Mouse (Mus musculus) heart, postnatal 25 days (tissue): ENCODE measurements at regions not wholly inside any gene's neighbourhood (a gene's known extent, or its start where the extent isn't known, plus 50 kb on each side); places are given as distances from the start of the nearest gene placed in this dataset.

Experiments
- DNase-seq: peaks from one replicate; pipeline ENCODE4 v3.0.0; 2022; ENCODE audit warnings: low spot score
- intact Hi-C: fragments of 180-260 bp; cut with DNase I; formaldehyde crosslinking; loops from one replicate; pipeline ENCODE4 v1.15.1; 2025

DNA sequence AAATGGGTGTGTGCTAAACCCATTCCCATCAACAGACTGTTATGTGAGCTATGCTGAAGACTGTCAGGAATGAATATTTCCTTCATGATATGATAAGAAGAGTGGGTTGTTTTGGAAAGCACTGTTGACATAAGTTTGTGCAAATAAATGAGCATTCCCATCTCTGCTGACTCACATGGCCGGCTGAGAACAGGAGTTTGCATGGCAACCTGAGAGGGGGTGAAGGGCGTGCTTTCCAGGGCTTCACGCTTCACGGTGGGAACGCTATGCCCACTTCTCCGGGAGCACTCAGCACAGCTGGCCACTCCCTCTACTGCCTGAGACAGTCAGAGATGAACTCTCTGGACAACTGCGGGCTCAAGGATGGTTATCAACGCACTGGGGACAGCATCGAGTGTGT is 348.9 kb upstream of the Slc24a5 start:
- DNase-seq, result no peak
- intact Hi-C loops, result no loop called here

DNA sequence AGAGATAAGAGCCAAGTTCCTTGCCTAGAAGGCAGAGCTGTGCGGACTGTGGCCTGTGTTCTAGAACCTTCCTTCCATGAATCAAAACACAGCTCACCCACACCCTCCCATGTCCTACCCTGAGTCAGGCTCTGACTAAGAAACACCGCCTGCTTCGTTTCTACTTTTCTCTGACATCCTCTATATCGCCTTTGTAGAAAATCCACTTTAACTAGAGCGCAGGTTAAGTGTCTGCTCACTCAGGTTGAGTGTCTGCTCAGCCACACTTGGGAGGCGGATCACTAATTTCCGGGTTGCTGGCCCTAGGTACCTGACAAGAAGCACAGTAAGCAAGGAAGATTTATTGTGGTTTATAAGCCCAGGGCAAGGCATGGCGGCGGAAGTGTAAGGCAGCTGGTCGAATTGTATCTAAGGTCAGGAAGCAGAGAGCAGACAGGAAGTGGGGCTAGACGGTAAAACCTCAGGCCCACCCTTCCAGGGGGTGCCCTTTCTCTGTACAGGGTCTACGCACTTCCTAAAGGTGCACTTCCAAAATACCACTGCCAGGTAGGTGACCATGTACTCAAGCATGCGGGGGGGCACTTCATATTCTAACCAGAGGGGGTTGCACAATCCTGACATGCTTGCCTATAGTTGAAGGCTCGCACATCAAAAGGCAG is 348.0 kb upstream of the Slc24a5 start:
- intact Hi-C loops, result no loop called here
- no peak for DNase-seq

DNA sequence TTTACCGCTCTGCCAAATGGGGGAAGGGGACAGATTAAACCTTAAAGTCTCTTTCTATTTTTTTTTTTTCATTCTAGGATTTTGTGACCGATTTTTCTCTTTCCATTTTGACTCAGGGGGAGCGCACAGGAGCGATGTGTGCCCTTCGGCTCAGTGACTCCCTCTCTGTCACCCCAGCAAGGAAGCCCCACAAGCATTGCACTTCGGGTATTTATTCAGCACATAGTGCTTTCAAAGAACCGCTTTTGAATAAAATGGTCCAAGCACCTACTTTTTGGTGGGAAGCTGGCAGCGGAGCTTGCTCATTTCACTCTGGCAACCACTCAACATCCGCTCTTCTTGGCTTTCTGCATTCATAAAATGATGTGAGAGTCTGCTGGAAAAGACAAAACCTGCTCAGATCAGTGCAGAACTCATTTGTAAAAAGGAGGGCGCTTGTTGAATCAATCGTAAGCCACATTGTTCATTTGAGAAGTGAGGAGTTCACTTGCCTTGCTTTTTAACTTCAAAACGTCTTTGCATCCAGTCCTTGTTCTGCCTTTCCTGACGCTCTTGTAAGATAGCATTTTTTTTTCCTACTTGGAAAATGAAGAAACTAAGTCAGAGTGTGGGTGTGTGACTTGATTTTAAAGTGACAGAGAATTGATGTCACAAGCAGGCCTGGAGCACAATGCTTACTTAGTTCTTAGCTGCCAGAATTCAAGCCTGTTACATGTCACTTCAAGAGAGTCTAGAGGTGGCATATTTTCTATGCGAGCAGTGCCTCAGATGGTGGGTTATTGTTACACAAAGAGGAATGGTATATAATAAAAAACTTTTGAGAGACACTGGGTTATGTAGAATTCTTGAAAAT is 347.1 kb upstream of the Slc24a5 start:
- DNase-seq, result no peak
- intact Hi-C loops, result no loop called here

DNA sequence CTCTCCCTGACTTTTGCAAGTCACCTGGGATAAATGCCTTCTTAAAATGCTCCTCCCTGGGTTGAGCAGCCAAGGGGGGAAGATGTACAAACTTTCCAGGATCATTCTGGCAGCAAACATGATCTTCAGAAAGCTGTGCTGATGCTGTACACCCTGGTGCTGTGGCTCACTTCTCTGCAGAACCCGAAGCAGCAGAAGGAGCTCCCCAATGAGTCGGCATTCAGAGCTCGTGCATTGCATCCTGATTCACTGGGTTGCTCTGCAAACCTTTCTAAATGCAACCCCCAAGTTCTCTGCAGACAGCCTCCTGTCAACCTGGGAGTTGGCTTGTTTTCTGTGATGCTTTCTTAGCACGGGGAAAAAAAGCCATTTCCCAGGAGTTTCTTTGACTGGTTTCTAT is 343.8 kb upstream of the Slc24a5 start:
- no peak for DNase-seq
- intact Hi-C loops, result no loop called here

DNA sequence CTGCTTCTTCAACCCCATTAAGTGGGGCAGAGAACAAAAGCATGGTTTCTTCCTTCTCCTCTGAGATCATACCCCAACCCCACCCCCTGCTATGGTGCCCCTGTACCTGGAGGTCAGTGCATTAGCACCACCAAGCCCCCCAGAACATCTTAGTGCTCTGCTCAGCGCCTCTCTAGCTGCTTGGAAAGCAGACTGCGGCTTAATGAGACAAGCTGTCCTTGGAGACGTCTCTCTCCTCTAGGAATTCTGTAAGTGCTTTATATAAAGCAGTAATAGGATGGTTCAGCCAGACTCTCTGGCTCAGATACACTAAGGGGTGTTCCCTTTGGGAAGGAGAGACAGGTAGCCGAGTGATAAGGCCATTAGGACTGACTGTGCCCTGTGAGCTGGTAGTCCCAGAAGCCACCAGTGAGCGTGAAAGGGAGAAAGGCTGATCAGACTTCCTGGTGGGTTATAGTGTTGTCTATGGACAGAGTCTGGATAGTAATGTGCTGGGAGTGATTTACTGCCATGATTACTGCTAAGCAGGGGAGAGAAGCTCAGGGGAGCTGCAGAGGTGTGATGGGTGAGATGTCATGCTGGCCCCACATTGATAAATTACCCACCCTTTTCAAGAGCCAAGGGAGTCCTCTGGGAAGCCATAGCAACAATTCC is 343.0 kb upstream of the Slc24a5 start:
- intact Hi-C loops, result no loop called here
- no peak for DNase-seq

DNA sequence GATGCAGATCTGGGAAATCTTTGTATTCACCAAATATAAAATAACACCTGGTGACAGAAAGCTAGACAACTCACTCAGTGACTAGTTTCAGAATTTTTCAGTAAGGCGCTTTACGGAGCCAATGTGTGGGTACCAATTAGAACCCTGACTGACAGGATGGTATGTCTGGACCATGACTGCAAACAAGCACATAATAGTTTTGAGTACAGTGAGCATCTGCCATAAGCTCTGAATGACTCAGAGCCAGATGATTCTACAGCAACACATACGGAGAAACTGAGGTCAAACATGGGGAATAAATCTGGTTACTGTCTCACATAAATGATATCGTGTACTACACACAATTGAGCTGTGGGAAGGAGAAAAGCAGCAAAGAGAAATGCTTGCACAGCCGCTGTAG is 339.9 kb upstream of the Slc24a5 start:
- intact Hi-C loops, result no loop called here
- DNase-seq, result no peak

DNA sequence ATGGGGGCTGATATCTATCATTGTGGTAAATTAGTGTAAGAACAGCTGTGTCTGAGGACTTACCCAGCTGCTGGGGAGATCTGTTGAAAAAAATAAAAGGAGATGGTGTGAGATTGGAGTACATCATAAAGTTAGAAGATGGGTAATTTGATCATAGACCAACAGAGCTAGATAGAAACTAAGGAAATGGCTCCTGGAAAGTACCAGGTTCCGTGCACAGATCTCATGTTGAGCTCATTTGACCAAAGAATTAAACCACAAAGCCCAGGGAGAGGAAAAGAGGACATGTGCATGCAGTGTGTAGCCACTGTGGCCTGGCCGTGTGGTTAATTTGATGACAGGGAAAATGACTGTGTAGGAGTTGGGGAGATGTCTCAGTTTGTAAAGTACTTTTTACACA is 335.3 kb upstream of the Slc24a5 start:
- intact Hi-C loops, result no loop called here
- no peak for DNase-seq

DNA sequence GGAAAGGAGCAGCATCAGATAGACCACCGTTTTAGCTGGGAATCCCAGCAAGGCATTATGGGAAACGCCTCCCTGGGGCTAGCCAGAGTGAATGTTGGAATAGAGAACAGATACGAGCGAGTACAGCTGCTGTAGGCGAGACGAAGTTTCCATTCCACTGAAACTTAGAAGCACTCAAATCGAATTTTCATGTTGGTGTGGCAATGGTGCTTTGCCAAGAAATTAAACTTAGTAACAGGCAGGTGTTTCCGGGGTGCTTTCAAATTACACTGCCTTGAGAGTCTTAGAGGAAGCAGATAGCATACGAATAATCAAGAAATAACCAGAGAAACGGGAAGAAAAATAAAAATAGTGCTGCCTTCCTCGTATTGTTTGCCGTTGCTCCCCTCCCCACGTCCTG is 327.1 kb upstream of the Slc24a5 start:
- DNase-seq, result no peak
- intact Hi-C loops, result no loop called here

DNA sequence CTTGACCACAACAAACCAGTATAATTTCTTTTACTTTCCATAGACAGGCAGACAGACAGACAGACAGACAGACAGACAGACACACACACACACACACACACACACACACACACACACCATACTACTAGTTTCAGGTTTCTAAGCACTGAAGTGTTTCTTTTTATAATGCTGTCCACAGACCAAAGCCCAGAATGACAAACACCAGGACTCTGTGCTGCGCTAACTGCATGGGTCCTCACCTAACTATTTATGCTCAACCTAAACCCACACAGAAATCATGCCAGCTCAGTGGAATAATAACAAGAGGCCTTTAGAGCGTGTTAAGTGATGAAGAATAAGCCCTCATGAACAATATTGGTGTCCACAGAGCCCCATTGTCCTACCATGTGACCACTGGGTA is 325.0 kb upstream of the Slc24a5 start:
- DNase-seq, result no peak
- intact Hi-C loops, result no loop called here

DNA sequence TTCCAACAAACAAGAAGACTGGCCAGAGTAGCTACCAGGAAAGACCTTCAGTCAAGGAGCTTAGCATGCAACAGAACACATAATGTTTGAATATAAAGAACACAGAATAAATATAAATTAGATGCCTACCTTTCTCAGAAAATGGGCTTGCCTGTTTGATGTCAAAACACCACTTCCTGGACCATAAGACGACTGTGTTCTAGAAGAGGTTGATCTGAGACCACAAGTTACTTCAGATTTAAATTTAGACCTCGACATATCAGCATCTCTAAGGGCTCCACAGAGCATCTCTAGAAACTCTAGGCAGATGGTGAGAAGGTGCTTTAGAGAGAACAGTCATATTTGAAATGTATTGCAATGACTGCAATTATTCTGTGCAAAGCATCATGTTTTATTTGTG is 322.9 kb upstream of the Slc24a5 start:
- intact Hi-C loops, result loop anchor here (5.0 kb wide), 1 partner anchor 133 kb away; no protein-coding TSS in a partner anchor

DNA sequence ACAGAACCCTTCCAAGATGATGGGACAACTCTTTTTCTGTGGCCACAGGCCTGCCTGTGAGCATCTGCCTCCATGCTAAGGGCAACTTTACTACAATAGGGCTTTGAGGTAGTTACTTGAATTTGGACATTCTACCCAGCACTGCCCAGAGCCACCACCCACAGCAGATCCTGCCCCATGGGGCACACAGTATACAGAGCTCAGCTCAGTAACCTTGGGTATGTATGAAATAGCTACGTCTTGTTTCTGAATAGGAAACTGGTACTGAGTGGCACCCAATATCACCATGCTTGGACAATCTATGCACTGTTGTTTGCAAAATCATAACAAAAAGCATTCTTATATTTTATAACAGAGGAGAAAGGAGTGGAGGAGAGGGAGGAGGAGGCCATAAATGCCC is 320.8 kb upstream of the Slc24a5 start:
- intact Hi-C loops, result loop anchor here (5.0 kb wide), 1 partner anchor 135 kb away; no protein-coding TSS in a partner anchor
- no peak for DNase-seq

More for the DNA sequence above, 322.9 kb upstream of the Slc24a5 start:
- DNase-seq, result no peak

DNA sequence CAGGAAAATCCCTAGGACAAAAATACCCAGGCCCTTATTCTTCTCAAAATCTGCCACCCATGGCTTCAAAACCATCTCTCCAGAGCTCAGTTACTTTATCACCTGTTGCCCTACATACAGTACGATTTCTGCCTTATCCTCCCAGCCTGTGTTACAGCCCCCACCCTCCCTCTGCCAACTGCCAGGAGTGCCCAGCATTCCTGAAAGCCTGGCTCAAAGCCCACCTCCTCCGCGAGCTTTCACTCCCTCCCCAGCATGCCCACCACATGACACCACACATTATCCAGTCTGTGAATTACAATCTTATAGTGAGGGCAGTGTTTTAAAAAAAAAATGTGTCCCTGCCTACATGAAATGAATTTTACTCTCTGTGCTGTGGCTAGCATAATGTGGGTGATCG is 320.3 kb upstream of the Slc24a5 start:
- intact Hi-C loops, result loop anchor here (5.0 kb wide), 1 partner anchor 135 kb away; no protein-coding TSS in a partner anchor
- peak; percentile 10 for DNase-seq

DNA sequence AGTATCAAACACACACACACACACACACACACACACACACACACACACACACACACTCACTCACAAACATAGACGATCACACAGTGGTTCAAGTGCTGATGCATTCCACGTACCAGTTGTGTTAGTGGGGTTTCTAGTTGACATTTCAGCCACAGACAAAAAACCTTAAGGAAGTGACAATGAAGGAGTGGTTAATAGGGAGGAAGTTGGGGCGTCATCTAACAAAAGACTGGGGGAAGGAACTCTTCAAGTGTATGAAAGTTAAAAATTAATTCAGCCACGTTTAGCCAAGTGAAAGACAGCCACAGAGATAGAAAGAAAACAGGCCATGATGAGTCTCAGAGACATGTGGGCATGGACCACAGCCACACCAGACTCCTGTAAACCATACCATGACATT is 316.1 kb upstream of the Slc24a5 start:
- intact Hi-C loops, result no loop called here
- DNase-seq, result no peak

DNA sequence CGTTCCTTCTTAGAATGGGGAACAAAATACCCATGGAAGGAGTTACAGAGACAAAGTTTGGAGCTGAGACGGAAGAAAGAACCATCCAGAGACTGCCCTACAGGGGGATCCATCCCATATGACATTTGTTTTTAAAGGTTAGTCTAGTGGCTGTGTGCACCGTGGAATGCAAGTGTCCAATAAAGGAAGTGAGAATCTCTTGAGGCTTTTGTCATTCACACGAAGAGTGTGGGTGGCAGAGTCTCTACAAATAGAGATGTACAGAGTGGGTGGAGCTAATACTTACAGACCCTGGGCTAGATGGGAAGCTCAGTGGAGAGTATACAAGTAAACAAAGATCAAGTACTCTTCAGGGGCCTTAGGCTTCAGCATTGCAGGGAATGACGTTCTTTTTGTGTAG is 314.2 kb upstream of the Slc24a5 start:
- DNase-seq, result no peak
- intact Hi-C loops, result no loop called here

DNA sequence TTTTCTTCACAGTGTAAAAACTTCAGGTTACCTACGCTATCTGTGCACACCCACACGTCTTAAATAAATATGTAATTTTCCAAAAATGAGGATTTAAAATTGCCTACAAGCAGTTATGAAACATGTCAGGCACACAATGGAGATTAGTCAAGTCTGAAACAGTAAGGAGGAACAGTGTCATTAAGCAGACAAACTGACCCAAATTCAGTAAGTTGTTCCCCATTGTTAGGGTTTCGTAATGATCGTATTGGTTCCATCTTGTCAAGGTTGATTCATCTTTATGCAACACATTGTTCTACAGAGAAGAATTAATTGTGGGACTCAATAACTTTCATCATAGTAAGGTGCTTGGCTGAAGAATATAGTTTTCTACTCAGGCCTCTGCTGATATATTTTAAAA is 312.7 kb upstream of the Slc24a5 start:
- DNase-seq, result no peak
- intact Hi-C loops, result no loop called here

DNA sequence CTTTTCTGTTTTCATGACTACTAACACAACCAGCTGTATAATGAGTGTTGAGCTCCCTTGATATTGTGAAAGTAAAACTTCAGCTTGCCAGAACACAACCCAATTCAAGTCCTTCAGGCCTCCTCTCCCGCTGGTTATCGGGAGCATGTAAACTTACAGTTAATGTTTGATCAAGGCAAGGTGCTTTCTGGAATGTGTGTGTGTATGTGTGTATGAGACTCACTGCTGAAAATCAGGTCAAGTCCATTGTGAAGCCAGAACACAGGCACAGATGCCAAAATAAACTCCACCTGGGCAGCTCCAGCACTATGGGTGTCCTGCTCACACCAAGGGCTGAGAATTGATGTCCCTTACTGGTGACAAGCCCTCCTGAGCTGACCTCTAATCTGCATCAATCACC is 308.9 kb upstream of the Slc24a5 start:
- intact Hi-C loops, result no loop called here
- no peak for DNase-seq

DNA sequence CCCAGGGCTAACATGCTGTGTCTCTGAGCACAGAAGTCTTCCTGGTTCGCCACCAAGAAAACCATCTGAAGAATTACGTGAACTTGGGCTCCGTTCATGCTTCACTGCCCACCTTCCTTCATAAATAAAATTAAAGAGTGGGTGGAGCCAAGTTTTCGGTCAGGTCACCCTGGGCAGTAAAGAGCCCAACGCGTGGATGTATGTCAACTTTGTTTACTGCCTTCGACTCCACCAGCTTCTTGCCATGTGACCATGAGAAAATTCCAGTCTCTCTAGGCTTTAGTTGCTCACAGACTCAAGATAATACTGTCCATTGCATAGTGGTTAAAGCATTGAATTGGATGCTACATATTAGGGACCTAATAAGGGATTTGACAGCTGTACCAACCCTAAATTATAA is 304.3 kb upstream of the Slc24a5 start:
- DNase-seq, result no peak
- intact Hi-C loops, result no loop called here

DNA sequence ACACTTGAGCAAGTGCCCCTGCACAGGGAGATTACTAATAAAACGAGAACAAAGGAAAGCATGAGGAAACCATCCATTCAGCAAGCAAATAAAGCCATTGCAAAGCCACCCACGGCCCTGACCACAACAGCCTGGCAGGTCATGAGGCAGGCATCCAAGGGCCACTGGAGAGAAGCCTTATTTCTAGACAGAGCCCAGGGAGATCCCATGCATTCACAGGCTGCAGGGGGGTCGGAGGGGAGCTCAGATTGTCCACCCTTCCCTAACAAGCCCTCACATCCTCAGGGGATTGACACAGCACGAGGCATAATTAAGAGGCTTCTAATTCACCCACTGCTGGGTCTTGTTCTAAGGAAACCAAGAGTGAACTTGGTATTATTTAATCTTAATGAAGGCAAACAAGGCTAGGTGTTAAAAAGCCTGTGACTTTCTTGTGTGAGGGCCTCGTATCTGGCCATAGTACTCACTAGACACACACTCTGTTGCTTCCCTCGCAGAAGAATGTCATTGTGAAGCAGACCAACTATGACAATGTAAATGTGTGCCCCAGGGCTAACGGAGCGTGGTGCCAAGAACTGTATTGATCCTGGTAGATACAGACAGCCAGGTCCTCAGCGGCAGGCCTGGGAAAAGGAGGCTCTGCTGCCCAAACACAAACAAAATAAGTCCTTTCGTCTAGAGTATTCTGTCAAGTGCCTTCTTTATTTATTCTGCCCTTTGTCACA is 303.6 kb upstream of the Slc24a5 start:
- intact Hi-C loops, result no loop called here

DNA sequence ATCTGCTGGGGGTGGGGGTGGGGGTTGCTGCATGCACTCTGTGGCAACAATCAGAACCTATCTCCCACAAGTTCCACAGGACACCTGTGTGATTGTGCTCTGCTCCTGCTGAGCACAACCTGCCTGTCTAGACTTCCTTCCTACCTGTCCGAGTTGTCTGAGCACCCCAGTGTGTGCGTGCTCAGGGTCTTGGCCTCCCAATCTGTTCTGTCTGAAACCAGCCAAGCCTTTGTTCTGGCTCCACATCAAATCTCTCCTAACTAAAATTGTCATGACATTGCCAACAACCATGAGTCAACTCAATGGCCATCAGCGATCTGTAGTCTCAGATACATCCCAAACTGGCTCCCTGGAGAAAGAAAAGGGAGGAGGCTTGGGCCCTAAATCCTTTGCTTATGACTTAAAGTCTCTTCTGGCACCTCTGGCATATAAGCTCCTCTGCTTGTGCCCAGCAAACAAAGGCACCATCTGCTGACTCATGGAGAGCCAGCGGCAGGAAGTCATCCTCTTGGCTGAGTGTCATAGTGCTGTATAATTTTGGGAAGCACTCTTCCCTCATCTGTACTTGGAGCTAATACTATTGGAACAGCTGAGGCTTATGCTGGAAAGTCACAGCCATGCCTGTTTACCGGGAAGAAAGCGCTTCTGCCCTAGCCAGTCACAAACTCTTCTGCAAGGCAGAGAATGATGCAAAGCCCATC is 298.5 kb upstream of the Slc24a5 start:
- intact Hi-C loops, result no loop called here
- no peak for DNase-seq

More for the DNA sequence above, 303.6 kb upstream of the Slc24a5 start:
- no peak for DNase-seq

DNA sequence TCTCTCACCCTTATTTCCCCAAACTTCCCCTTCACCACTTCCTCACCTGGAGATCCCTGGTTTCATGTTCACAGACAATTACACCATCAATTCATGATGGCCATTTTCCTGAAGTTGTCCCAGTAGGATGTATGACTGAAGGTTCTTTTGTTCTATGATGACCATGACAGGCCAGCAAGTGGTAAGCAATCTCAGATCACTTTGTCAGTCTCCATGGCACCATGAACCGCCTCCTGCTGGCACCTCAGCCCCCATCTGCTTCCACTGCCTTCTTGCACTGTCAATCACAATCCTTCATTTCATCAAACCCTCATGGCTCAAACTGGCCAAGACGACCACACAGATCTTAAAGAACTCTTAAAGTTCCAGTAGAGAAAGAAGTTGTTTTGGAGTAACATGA is 297.9 kb upstream of the Slc24a5 start:
- intact Hi-C loops, result loop anchor here (5.0 kb wide), 1 partner anchor 158 kb away; no protein-coding TSS in a partner anchor
- no peak for DNase-seq
